Mouse (Mus musculus) E14TG2a.4 (cell line): ENCODE measurements around the gene Scn1b.

Source experiments
- H3K27me3 ChIP-seq: 2 replicates; pipeline ENCODE4 v1.6.1; 2014; ENCODE audit warnings: low read length, control low read depth; ENCODE audit not compliant: insufficient read depth
- H3K36me3 ChIP-seq: 2 replicates; pipeline ENCODE4 v1.6.1; 2014; ENCODE audit warnings: low read length, control low read depth; ENCODE audit not compliant: insufficient read depth
- H3K4me1 ChIP-seq: replicated peaks from 2 replicates; pipeline ENCODE4 v1.6.1; 2014; ENCODE audit warnings: low read depth, low read length, control low read depth
- H3K4me3 ChIP-seq: replicated peaks from 2 replicates; pipeline ENCODE4 v1.5.1; 2014; ENCODE audit warnings: mild to moderate bottlenecking, low read length
- H3K9me3 ChIP-seq: 2 replicates; pipeline ENCODE4 v1.6.1; 2014; ENCODE audit warnings: low read length, control low read depth
- CTCF ChIP-seq: conservative IDR thresholded peaks from 2 replicates; pipeline ENCODE4 v1.5.1; 2014; ENCODE audit warnings: low read length
- NANOG ChIP-seq: IDR thresholded peaks from 2 replicates; pipeline ENCODE4 v1.6.1; 2014; ENCODE audit warnings: borderline replicate concordance, low read length, mixed read lengths
- POU5F1 ChIP-seq: IDR thresholded peaks from 2 replicates; pipeline ENCODE4 v1.6.1; 2014; ENCODE audit warnings: low read length, borderline replicate concordance

Scn1b gene

DNA sequence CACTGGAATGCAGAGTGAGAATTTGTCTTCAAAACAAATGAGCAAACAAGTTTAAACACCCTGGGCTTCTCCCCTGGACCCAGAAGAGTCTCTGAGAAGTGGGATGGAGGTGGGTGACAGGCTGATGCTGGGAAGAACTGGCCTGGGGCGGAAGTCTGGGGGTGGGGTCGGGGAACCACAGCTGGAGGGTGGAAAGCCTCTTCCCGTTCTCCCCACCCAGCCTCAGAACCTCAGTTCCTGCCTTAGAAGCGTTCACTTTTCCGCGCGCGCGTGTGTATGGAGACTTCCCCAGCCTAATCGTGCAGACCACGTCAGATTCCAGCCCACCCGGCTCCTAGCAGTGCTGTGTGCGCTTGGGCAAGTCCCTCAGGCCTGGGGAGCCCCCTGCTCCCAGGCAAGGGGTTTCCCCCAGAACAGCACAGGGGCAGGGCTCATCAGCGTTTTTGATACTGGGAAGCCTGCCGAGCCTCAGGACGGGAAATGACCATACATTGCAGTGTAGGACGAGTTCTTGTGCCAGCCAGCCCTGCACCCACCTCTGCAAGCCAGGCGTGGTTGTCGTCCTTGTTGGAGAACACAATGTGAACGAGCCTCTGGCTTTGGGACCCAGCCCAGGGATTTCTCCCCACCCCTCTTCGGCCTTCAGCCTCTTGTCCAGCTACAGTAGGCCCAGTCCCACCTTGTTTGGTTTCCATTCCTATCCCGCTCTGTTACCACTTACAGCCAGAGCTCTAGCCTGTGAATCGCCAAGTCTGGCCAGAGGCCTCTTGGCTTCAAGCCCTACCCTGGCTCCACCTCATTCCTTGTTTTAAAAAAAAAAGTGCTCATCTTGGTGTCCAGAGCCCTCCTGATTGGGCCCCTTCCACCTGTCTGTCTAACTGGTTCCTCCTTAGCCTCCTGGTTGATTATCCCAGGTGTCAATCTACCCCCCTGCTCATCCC, 24.8 kb upstream of the Scn1b start:
- H3K9me3 ChIP-seq = no peaks in the 10 kb centered on the region
- H3K27me3 ChIP-seq = no peaks in the 10 kb centered on the region
- H3K4me3 ChIP-seq = peak overlapping the region; percentile 87
- TF ChIP-seq CTCF (no peak), NANOG (no peak), POU5F1 (no peak)
- H3K4me1 ChIP-seq = peaks cover 83% of the 10 kb centered on the region
- peaks cover 29% of the 10 kb centered on the region for H3K36me3 ChIP-seq

GRCm38 (mm10) chr7:31150566-31151300, 23.9 kb upstream of the Scn1b start:
- TF ChIP-seq POU5F1 (no peak), NANOG (peak; percentile 25; the same call in 1 of the 2 replicates)
- Histone ChIP-seq H3K4me1 (peaks cover 88% of the 10 kb centered on the region), H3K9me3 (no peaks in the 10 kb centered on the region), H3K27me3 (no peaks in the 10 kb centered on the region), H3K36me3 (peaks cover 32% of the 10 kb centered on the region), H3K4me3 (peak overlapping the region; percentile 87)

DNA sequence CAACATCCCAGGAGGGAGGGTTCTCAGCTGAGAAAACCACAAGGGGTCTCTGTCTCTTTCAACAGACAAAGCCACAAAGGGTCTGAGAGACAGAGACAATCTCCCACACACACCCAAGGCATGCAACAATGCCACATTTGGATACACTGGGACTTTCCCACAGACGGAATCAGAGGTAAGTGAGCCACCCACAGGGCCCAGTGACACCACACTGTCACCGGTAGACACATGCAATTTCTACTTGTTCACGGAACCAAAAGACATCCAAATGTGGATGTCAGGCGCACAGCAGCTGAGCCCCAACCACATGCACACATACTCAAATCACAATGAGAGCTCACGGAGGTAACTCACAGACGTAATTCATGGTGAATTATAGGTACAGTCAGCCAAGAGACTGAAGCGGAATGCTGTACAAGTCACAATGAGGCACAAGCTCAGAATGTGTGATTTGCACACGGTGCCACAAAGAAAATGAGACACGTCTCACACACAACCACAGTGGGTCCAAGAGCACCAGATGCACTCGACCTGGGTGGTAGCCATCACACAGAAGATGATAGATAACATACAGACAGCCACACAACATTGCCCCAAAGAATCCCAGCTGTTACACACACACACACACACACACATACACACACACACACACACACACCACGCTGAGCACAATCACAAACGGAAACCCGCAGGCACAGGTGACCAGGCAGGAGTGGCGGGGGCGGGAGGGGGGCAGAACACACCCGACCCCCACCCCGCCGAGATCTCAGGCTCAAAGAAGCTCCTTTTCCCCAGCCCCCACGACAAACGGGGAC, 23.2 kb upstream of the Scn1b start:
- Histone ChIP-seq H3K36me3 (peaks cover 32% of the 10 kb centered on the region), H3K4me1 (peaks cover 88% of the 10 kb centered on the region), H3K4me3 (peak overlapping the region; percentile 87), H3K27me3 (no peaks in the 10 kb centered on the region), H3K9me3 (no peaks in the 10 kb centered on the region)
- no peak for TF ChIP-seq NANOG
- TF ChIP-seq CTCF = no peak
- TF ChIP-seq POU5F1 = no peak

DNA sequence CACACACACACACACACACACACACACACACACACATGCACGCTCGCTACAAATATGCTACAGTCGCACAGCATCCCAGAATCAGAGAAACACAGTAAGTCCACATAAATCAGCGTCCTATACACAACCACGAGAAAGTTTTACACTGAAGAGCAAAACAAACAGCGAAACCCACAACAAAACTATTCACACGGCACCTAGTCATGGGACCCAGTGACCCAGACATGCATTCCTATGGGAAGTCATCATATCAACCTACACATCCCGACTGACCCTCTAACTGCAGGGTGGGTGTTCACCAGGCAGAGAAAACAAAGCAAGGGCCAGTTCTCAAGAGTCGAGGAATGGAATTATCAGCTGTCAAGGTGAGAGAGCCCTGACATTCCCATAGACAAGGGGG, 22.5 kb upstream of the Scn1b start:
- peaks cover 25% of the 10 kb centered on the region for H3K36me3 ChIP-seq
- peaks cover 81% of the 10 kb centered on the region for H3K4me1 ChIP-seq
- TF ChIP-seq NANOG (no peak), CTCF (no peak), POU5F1 (no peak)
- peak overlapping the region; percentile 87 for H3K4me3 ChIP-seq
- no peaks in the 10 kb centered on the region for H3K27me3 ChIP-seq
- no peaks in the 10 kb centered on the region for H3K9me3 ChIP-seq

- Histone ChIP-seq H3K4me1 (peaks cover 76% of the 10 kb centered on the region), H3K4me3 (peak overlapping the region; percentile 87), H3K36me3 (peaks cover 20% of the 10 kb centered on the region), H3K27me3 (no peaks in the 10 kb centered on the region), H3K9me3 (no peaks in the 10 kb centered on the region)
- TF ChIP-seq POU5F1 (no peak), CTCF (no peak), NANOG (no peak)
Observed at GRCm38 (mm10) chr7:31148756-31149155, 22.0 kb upstream of the Scn1b start.

DNA sequence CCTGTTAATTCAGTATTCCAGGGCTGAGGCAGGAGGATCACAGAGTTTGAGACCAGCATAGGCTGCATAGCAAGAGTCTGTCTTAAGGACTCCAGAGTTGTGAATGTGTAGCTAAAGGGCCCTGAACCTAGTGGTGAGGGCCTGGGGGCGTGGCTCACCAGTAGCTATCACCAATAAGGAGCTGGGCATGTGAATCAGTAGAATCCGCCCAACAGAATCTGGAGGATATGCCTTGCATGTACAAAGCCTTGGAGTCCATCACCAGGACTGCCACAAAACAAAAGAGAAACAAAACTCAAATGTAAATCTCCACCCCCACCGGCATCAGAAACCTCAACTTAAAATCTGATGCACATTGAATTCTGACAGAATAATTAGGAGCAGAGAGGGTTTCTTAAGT, 21.3 kb upstream of the Scn1b start:
- peaks cover 21% of the 10 kb centered on the region for H3K36me3 ChIP-seq
- peak overlapping the region; percentile 87; the same call in 1 of the 2 replicates for H3K4me3 ChIP-seq
- no peaks in the 10 kb centered on the region for H3K27me3 ChIP-seq
- TF ChIP-seq CTCF = no peak
- TF ChIP-seq NANOG = no peak
- TF ChIP-seq POU5F1 = no peak
- peaks cover 74% of the 10 kb centered on the region for H3K4me1 ChIP-seq
- no peaks in the 10 kb centered on the region for H3K9me3 ChIP-seq

GRCm38 (mm10) chr7:31145596-31146160, 18.9 kb upstream of the Scn1b start:
- no peaks in the 10 kb centered on the region for H3K27me3 ChIP-seq
- no peaks in the 10 kb centered on the region for H3K9me3 ChIP-seq
- TF ChIP-seq POU5F1 (no peak), NANOG (no peak), CTCF (no peak)
- H3K36me3 ChIP-seq = peaks cover 42% of the 10 kb centered on the region
- peaks cover 59% of the 10 kb centered on the region for H3K4me1 ChIP-seq
- H3K4me3 ChIP-seq = no peak overlapping the region

GRCm38 (mm10) chr7:31144886-31145285, 18.1 kb upstream of the Scn1b start:
- H3K9me3 ChIP-seq = no peaks in the 10 kb centered on the region
- peaks cover 50% of the 10 kb centered on the region for H3K36me3 ChIP-seq
- peaks cover 56% of the 10 kb centered on the region for H3K4me1 ChIP-seq
- TF ChIP-seq NANOG (no peak), CTCF (peak; percentile 54)
- H3K27me3 ChIP-seq = no peaks in the 10 kb centered on the region
- no peak overlapping the region for H3K4me3 ChIP-seq
